ENCODE assay signal across 18 mouse cellular contexts in genomic region chr12:54620042-54620705, GRCm38 (mm10). TPM values are rescaled to one million over a fixed set of nuclear protein-coding genes. Genes with fewer than 3 reads are reported as not detected.
A peak's percentile ranks its signal among the peaks of the same experiment; 100 is the strongest.
DNase-seq lines count a peak whose midpoint lies in the region; ATAC-seq and TF ChIP-seq lines count a peak whose summit lies in the region.
"Had no signal": no experiment of that assay in that cellular context is flagged by ENCODE, and none has a peak within 500 bp of the region (broad histone marks: within the 10 kb centered on the region; RNA-seq: fewer than 3 reads in every experiment).

No protein-coding gene starts in this region.

- TF ChIP-seq POLR2A in brain, embryonic 14.5 days (IDR thresholded peaks at IDR 0.05; ENCODE audit: borderline replicate concordance, extremely low read depth, insufficient read depth, insufficient read length, poor library complexity, severe bottlenecking): no peak
- no peak for TF ChIP-seq POLR2A in myocyte (IDR thresholded peaks at IDR 0.05; ENCODE audit: insufficient read length, low read depth)

- H3ac ChIP-seq in myocyte (ENCODE audit: control insufficient read depth, insufficient read length): no peak overlapping the region

- H3K4me3 ChIP-seq in limb, embryonic 13.5 days: no peak overlapping the region
- H3K4me3 ChIP-seq in limb, embryonic 10.5 days: no peak overlapping the region
- no peak overlapping the region for H3K4me3 ChIP-seq in myocyte
- H3K4me3 ChIP-seq: embryonic facial prominence, embryonic 15.5 days; forebrain, embryonic 15.5 days; heart, adult 2 months; hindbrain, embryonic 10.5 days had no signal

- H3K4me2 ChIP-seq in limb, embryonic 13.5 days (replicated peaks): no peak overlapping the region
- H3K4me2 ChIP-seq in myocyte (ENCODE audit: low read depth): peak overlapping the region; percentile 72
- H3K4me2 ChIP-seq: embryonic facial prominence, embryonic 15.5 days; forebrain, embryonic 15.5 days; heart, embryonic 11.5 days; hindbrain, embryonic 14.5 days had no signal

- H3K9ac ChIP-seq in limb, embryonic 13.5 days: no peak overlapping the region
- H3K9ac ChIP-seq: embryonic facial prominence, embryonic 15.5 days; forebrain, embryonic 15.5 days; hindbrain, embryonic 14.5 days had no signal

- no peak overlapping the region for H3K27ac ChIP-seq in limb, embryonic 13.5 days
- no peak overlapping the region for H3K27ac ChIP-seq in limb, embryonic 10.5 days
- H3K27ac ChIP-seq: embryonic facial prominence, embryonic 15.5 days; forebrain, embryonic 15.5 days; heart, adult 2 months; hindbrain, embryonic 10.5 days; hindbrain, embryonic 14.5 days had no signal

- no peak for DNase-seq in limb, embryonic 10.5 days (ENCODE audit: low spot score)
- peak; percentile 92 for DNase-seq in 3T3-L1 (ENCODE audit: low read depth, low spot score)
- DNase-seq in brain, embryonic 14.5 days (ENCODE audit: low read depth): peak; percentile 6
- no peak for DNase-seq in cerebellum, adult 18-20 months
- DNase-seq in left cerebral cortex, adult 18-20 months (ENCODE audit: low spot score in 2 of 2): no peak
- DNase-seq: adrenal gland, postnatal 25 days; cerebellum, adult 8-10 months; cerebellum, postnatal 14 days; embryo, embryonic 11 days; heart, adult 2 months had no signal

- H3K79me2 ChIP-seq in myocyte (ENCODE audit: control insufficient read depth, insufficient read depth): no peaks in the 10 kb centered on the region

- H3K9me3 ChIP-seq in limb, embryonic 13.5 days: peaks cover 6% of the 10 kb centered on the region; the same call in 1 of the 2 replicates
- no peaks in the 10 kb centered on the region for H3K9me3 ChIP-seq in limb, embryonic 10.5 days (replicated peaks)
- H3K9me3 ChIP-seq: embryonic facial prominence, embryonic 15.5 days; forebrain, embryonic 15.5 days; hindbrain, embryonic 10.5 days had no signal

- TF ChIP-seq CTCF in brain, embryonic 14.5 days (IDR thresholded peaks at IDR 0.05; ENCODE audit: borderline replicate concordance, extremely low read depth, insufficient read depth, insufficient read length): no peak

- WGBS in limb, embryonic 13.5 days: 47% methylated on average over 13 of the region's 13 CpGs
- 86% methylated on average over 13 of the region's 13 CpGs for WGBS in limb, embryonic 10.5 days

- no peaks in the 10 kb centered on the region for H3K36me3 ChIP-seq in limb, embryonic 13.5 days
- no peaks in the 10 kb centered on the region for H3K36me3 ChIP-seq in limb, embryonic 10.5 days
- no peaks in the 10 kb centered on the region for H3K36me3 ChIP-seq in myocyte (ENCODE audit: control insufficient read depth, insufficient read depth)
- H3K36me3 ChIP-seq: embryonic facial prominence, embryonic 15.5 days; forebrain, embryonic 15.5 days; hindbrain, embryonic 10.5 days had no signal

- H3K4me1 ChIP-seq in limb, embryonic 13.5 days: peaks cover 12% of the 10 kb centered on the region
- peaks cover 11% of the 10 kb centered on the region for H3K4me1 ChIP-seq in limb, embryonic 10.5 days
- H3K4me1 ChIP-seq: embryonic facial prominence, embryonic 15.5 days; forebrain, embryonic 15.5 days; hindbrain, embryonic 10.5 days had no signal

- H3K27me3 ChIP-seq in limb, embryonic 13.5 days: no peaks in the 10 kb centered on the region
- no peaks in the 10 kb centered on the region for H3K27me3 ChIP-seq in limb, embryonic 10.5 days (ENCODE audit: low read depth, poor library complexity, severe bottlenecking)
- H3K27me3 ChIP-seq in myocyte (ENCODE audit: control insufficient read depth, insufficient read depth, insufficient read length): no peaks in the 10 kb centered on the region
- H3K27me3 ChIP-seq: embryonic facial prominence, embryonic 15.5 days; forebrain, embryonic 15.5 days had no signal

- peak; percentile 73; the same call in 1 of the 2 replicates for ATAC-seq in limb, embryonic 13.5 days (ENCODE audit: low FRiP score, low read depth)
- ATAC-seq: activated CD4-positive, CD25-positive, alpha-beta regulatory T cell, adult 4 months; forebrain, embryonic 15.5 days had no signal

TF ChIP-seq in myocyte, 11 proteins besides CTCF, POLR2A, EP300 and RAD21:
- TF ChIP-seq TCF12 (IDR thresholded peaks at IDR 0.05; ENCODE audit: insufficient read depth, poor library complexity, severe bottlenecking): no peak

RNA-seq across cellular contexts. Expression of gene Sptssa, which starts 36.2 kb away (rescaled TPM):
- polyA plus RNA-seq in limb, embryonic 13.5 days (2015; fragmentation: Nextera tagmentation; extraction: Ambion mirVana): 219 and 235 TPM in 2 replicates
- 130 and 143 TPM in 2 replicates for polyA plus RNA-seq in limb, embryonic 10.5 days (2016; fragmentation: Nextera tagmentation; extraction: Ambion mirVana)
- 93.7 and 104 TPM in 2 replicates for polyA plus RNA-seq in brain, embryonic 14.5 days (2012; rRNA removed)
- polyA plus RNA-seq in myocyte (2012; fragmentation: generic; extraction: Trizol): 27.1 TPM
- total RNA-seq in left cerebral cortex, adult 18-20 months (2021): 10 to 100 TPM; 24.8 to 25.7 TPM

Comparison
In these comparisons a context has a peak if more than half of its experiments do, and no peak if none do; other contexts are left out.
1. DNase-seq: peak in 3T3-L1 (single experiment) and brain, embryonic 14.5 days (single experiment); none in limb, embryonic 10.5 days (single experiment), cerebellum, adult 18-20 months (0 of 2) and left cerebral cortex, adult 18-20 months (0 of 2).